Mouse (Mus musculus) ES-E14 (cell line): ENCODE data around the gene Fam222b.

Experiments used
- CHD2 ChIP-seq: IDR thresholded peaks from 2 replicates; pipeline ENCODE4 v1.6.1; 2014; ENCODE audit warnings: mild to moderate bottlenecking, low read depth, low read length, inconsistent platforms
- HCFC1 ChIP-seq: IDR thresholded peaks from 2 replicates; pipeline ENCODE4 v1.6.1; 2012; ENCODE audit warnings: low read length, inconsistent platforms, borderline replicate concordance; ENCODE audit not compliant: insufficient read depth
- MAFK ChIP-seq: IDR thresholded peaks from 2 replicates; pipeline ENCODE4 v1.6.1; 2014; ENCODE audit warnings: mild to moderate bottlenecking, low read depth, low read length, inconsistent platforms; ENCODE audit not compliant: insufficient read depth
- ZC3H11A ChIP-seq: IDR thresholded peaks from 2 replicates; pipeline ENCODE4 v1.6.1; 2012; ENCODE audit warnings: low read depth, mild to moderate bottlenecking, inconsistent platforms, low read length, borderline replicate concordance
- ZNF384 ChIP-seq: IDR thresholded peaks from 2 replicates; pipeline ENCODE4 v1.6.1; 2012; ENCODE audit warnings: low read depth, low read length, inconsistent platforms

GRCm38 (mm10) chr11:78122815-78123214, 28.4 kb downstream of the Fam222b start:
- TF ChIP-seq ZNF384 (0 out of 2 replicates have a peak, but pooled peaks have one; percentile 32), ZC3H11A (no peak), CHD2 (no peak), HCFC1 (no peak), MAFK (no peak)
